Mouse (Mus musculus): ENCODE measurements at regions not wholly inside any gene's neighbourhood (a gene's known extent, or its start where the extent isn't known, plus 50 kb on each side); places are given as distances from the start of the nearest gene placed in this dataset.

- TF ChIP-seq CTCF (IDR thresholded peaks at IDR 0.05; ENCODE audit: insufficient read depth, low read length): no peak
- TF ChIP-seq POLR2A (IDR thresholded peaks at IDR 0.05; ENCODE audit: borderline replicate concordance, extremely low read depth, low read depth, low read length): no peak
Observed at GRCm38 (mm10) chr12:54443285-54443684, 213.1 kb downstream of the Sptssa start.

Measured in lung, adult 2 months (tissue).